Mouse (Mus musculus) heart, embryonic 14.5 days (tissue): Measurements from ENCODE around the gene Rab20. TPM values are rescaled to one million over a fixed set of nuclear protein-coding genes. Genes with fewer than 3 reads are reported as not detected.
A peak's percentile ranks its signal among the peaks of the same experiment; 100 is the strongest.

Source experiments
- ATAC-seq: fragments of 200-750 bp; cut with Nextera tagmentation; 2 replicates; pipeline ENCODE4 v1.8.0; 2017; ENCODE audit warnings: low read depth, moderate TSS enrichment; ENCODE audit not compliant: insufficient number of reproducible peaks, insufficient read depth, low FRiP score
- H3K27ac ChIP-seq, 2 experiments: fragments of 200-500 bp in 1 of 2; fragments of 300-500 bp in 1 of 2; sonication (generic) in 1 of 2; replicated peaks in 1 of 2; 2 replicates each; pipeline ENCODE4 v1.5.1; 2012 to 2014; ENCODE audit warnings: low read depth in 2 of 2, low read length in 2 of 2, control low read depth in 1 of 2, mild to moderate bottlenecking in 1 of 2, mixed read lengths in 1 of 2; ENCODE audit not compliant: control insufficient read depth in 1 of 2, insufficient read depth in 1 of 2
- H3K27me3 ChIP-seq: fragments of 300-500 bp; sonication (generic); 2 replicates; pipeline ENCODE4 v1.6.1; 2014; ENCODE audit warnings: mild to moderate bottlenecking, low read length, control low read depth; ENCODE audit not compliant: control insufficient read depth, insufficient read depth
- H3K36me3 ChIP-seq: fragments of 300-500 bp; sonication (generic); 2 replicates; pipeline ENCODE4 v1.6.1; 2014; ENCODE audit warnings: mild to moderate bottlenecking, control low read depth, low read length, mixed read lengths; ENCODE audit not compliant: control insufficient read depth, insufficient read depth
- H3K4me1 ChIP-seq, 2 experiments: fragments of 200-500 bp in 1 of 2; fragments of 300-500 bp in 1 of 2; sonication (generic) in 1 of 2; 2 replicates each; pipeline ENCODE4 v1.6.1; 2012 to 2014; ENCODE audit warnings: low read length in 2 of 2, control low read depth in 1 of 2, mixed read lengths in 1 of 2; ENCODE audit not compliant: control insufficient read depth in 2 of 2, insufficient read depth in 2 of 2
- H3K4me2 ChIP-seq: fragments of 300-500 bp; sonication (generic); 2 replicates; pipeline ENCODE4 v1.6.1; 2014; ENCODE audit warnings: mild to moderate bottlenecking, low read length
- H3K4me3 ChIP-seq, 2 experiments: fragments of 200-500 bp in 1 of 2; fragments of 300-500 bp in 1 of 2; sonication (generic) in 1 of 2; 2 replicates each; pipeline ENCODE4 v1.5.1; 2012 to 2014; ENCODE audit warnings: low read length in 2 of 2, mild to moderate bottlenecking in 2 of 2, control low read depth in 1 of 2, low read depth in 1 of 2, moderate library complexity in 1 of 2; ENCODE audit not compliant: control insufficient read depth in 1 of 2, insufficient read depth in 1 of 2
- H3K9ac ChIP-seq: fragments of 300-500 bp; sonication (generic); 2 replicates; pipeline ENCODE4 v1.6.1; 2014; ENCODE audit warnings: mild to moderate bottlenecking, low read length
- H3K9me3 ChIP-seq: fragments of 300-500 bp; sonication (generic); 2 replicates; pipeline ENCODE4 v1.6.1; 2016; ENCODE audit warnings: low read length, control low read depth; ENCODE audit not compliant: control insufficient read depth
- WGBS: fragments of 180-500 bp; shearing (Covaris S2); extraction: QIAGEN DNeasy Blood & Tissue Kit; methylation state at CpG from one replicate; pipeline ENCODE4 v1.1.7; 2014; 5-methylcytosine and 5-hydroxymethylcytosine counted together
- polyA plus RNA-seq: library from polyadenylated mRNA; unstranded; fragments of >200 nt; fragmentation: Nextera tagmentation; extraction: Ambion mirVana; gene quantifications from 2 replicates; pipeline ENCODE4 v1.2.1, GENCODE M21; 2014

Rab20 gene
- polyA plus RNA-seq, 1 experiment from 2014 or later = 39.7 TPM

DNA sequence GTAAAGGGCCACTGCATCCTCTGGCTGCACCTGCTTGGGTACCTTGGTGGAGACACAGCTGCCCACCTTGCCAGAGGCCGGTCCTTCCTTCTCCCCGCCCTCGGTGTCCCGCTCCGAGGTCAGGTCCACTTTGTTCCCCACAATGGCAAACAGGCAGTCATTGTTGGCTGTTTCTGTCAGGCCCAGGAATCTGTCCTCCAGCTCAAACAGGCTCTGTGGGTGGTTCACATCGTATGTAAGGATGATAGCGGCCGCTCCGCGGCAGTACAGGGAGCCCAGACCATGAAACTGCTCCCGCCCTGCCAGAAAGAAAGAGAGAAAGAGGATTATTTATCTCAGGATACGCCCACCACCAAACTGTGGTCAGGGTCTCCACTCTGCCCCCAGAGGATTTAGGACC, 24.3 kb downstream of the Rab20 start:
- Histone ChIP-seq H3K9me3 (no peaks in the 10 kb centered on the region), H3K27ac (no peak overlapping the region), H3K4me1 (peaks cover 20 to 42% of the 10 kb centered on the region in 2 experiments), H3K4me2 (no peak overlapping the region), H3K4me3 (no peak overlapping the region), H3K9ac (no peak overlapping the region), H3K36me3 (peaks cover 22% of the 10 kb centered on the region), H3K27me3 (no peaks in the 10 kb centered on the region)
- ATAC-seq = no peak
- 72% methylated on average over 12 of the region's 12 CpGs for WGBS

DNA sequence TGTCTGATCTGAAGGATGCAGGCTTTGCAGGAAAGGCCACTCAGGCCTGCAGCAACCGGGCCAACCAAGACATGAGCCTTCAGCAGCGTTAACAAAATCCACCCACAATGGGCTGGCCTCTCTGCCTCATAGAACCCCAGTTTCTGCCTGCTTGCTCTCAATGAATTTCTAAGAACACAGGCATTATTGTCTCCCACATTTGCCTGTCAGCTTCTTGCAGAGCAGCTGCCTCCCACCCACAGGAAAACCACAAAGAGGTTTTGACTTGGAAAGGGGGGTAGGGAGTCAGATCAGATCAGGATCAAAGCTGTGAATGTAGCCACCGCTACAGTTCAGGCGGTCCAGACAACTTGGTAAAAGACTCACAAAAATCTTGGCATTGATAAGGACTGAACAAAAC, 25.5 kb downstream of the Rab20 start:
- H3K27ac ChIP-seq = no peak overlapping the region
- WGBS = 64% methylated on average over 4 of the region's 4 CpGs

DNA sequence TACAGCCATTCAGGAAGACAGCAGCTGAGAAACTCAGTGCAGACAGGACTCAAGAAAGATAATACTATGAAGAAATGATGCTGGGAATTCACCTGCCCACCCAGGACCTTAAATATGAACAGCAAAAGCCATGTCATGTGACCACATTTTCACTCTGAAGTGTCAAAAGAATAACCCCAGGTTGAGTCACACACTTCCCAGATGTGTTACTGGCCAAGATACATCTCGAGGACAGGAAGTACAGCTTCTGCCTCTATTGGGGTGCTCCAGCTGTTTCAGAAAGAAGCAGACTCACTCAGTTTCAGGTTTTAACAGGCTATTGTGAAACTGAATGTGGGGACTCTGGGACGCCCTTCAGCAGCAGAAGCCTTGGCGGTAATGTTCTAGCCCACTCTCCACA, 26.0 kb downstream of the Rab20 start:
- Histone ChIP-seq H3K9ac (no peak overlapping the region), H3K27ac (no peak overlapping the region), H3K36me3 (peaks cover 38% of the 10 kb centered on the region), H3K4me1 (peaks cover 7 to 26% of the 10 kb centered on the region in 2 experiments), H3K4me3 (no peak overlapping the region), H3K9me3 (no peaks in the 10 kb centered on the region), H3K4me2 (no peak overlapping the region), H3K27me3 (no peaks in the 10 kb centered on the region)
- no peak for ATAC-seq
- WGBS = 74% methylated on average over 3 of the region's 3 CpGs

More for the DNA sequence above, 25.5 kb downstream of the Rab20 start:
- Histone ChIP-seq H3K9ac (no peak overlapping the region), H3K9me3 (no peaks in the 10 kb centered on the region), H3K4me1 (peaks cover 11 to 31% of the 10 kb centered on the region in 2 experiments), H3K36me3 (peaks cover 34% of the 10 kb centered on the region), H3K4me3 (no peak overlapping the region), H3K27me3 (no peaks in the 10 kb centered on the region), H3K4me2 (no peak overlapping the region)
- no peak for ATAC-seq

DNA sequence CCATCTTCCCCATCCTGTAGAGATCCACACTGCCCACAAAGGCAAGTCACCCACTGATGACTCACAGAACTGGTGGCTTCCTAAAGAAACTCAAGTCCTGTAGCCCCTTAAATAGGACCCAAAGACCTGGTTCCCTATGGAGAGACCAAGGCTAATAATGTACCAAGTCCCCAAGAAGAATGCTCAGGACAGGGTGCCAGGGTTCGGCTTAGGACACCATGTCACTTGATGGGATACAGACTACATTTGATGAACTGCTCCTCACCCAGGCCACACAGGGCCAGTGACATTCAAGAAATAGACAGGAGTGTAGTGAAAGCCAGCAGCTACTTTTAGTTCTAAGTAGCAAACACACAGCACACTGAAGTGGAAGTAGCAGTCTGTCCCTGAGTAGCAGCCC, 26.4 kb downstream of the Rab20 start:
- no peaks in the 10 kb centered on the region for H3K27me3 ChIP-seq
- no peak overlapping the region for H3K4me3 ChIP-seq
- H3K27ac ChIP-seq = no peak overlapping the region
- H3K36me3 ChIP-seq = peaks cover 42% of the 10 kb centered on the region
- no peak overlapping the region for H3K4me2 ChIP-seq
- no peak for ATAC-seq
- H3K9ac ChIP-seq = no peak overlapping the region
- WGBS = 86% methylated on average over 1 of the region's 1 CpGs
- no peaks in the 10 kb centered on the region for H3K9me3 ChIP-seq
- H3K4me1 ChIP-seq = peaks cover 7 to 22% of the 10 kb centered on the region in 2 experiments

DNA sequence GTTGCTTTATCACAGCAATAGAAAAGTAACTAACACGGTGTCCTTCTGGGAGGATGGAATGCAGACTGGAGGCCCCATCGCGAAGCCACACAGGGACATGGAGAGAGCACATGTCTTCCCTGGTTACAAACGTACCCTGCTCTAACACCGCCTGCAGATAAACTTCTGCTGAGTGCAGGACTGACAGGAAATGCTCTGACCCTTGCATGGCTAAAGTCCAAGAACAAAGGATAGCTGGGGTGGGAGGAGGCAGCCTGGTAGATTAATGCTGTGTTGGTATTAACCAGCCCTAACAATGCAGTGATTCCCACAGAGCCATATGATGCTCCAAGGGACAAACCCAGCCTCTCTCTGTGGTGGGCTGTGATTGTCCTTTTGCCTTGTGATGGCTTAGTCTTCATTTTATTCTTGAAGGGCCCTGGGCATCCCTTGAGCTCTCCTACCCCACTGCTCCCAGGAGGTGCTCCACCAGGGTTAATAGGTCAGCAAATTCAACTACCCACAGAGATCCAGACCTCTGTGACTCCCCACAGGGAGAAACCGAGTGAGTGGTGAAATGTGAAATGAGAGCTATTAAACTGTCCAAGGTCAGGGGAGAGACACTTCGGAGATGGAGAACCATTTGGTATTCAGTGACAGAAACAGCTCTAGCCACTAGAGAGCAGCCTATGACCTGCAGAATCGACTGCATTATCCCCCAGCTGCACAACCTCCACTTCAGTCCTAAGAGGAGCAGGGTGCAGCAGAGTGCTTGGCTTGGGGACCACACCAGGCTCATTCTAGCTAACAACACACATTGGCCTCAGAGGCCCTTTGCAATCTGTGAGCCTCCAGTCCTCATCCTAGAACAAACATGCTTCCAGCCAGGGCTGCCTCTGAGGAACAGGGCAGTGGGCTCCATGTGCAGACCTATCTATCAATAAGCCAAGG, 28.1 kb downstream of the Rab20 start:
- Histone ChIP-seq H3K9ac (no peak overlapping the region), H3K27ac (peak overlapping the region in 1 of 2 experiments; percentile 43; a peak in 2 of 4 replicates), H3K4me3 (no peak overlapping the region), H3K36me3 (peaks cover 58% of the 10 kb centered on the region), H3K4me1 (peaks cover 7 to 18% of the 10 kb centered on the region in 2 experiments), H3K9me3 (no peaks in the 10 kb centered on the region), H3K27me3 (no peaks in the 10 kb centered on the region), H3K4me2 (no peak overlapping the region)
- ATAC-seq = peak; percentile 59
- WGBS = 5% methylated on average over 8 of the region's 8 CpGs

DNA sequence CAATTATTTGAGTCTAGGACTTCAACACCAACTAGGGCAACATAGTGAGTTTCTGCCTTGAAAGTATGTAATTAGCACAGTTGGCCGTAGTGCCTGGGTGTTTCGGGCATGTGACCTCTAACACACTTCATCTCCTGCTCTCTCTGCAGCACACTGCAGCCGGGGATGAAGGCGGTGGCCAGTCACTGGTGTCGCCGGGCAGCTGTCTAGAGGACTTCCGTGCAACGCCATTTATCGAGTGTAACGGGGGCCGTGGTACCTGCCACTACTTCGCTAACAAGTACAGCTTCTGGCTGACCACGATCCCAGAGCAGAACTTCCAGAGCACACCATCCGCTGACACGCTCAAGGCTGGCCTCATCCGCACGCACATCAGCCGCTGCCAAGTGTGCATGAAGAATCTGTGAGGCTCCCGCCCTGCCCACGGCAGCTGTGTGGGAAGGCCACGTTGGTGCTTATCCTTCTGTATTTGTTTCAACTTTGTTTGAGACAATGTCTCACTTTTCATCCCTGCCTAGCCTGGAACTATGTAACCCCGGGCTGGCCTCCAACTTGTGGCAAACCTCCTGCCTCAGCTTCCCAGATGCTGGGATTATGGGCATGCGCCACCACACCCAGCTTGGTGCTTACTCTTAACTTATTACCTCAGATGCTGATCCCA, 30.5 kb downstream of the Rab20 start:
- H3K27me3 ChIP-seq = no peaks in the 10 kb centered on the region
- H3K9ac ChIP-seq = no peak overlapping the region
- no peak for ATAC-seq
- H3K9me3 ChIP-seq = no peaks in the 10 kb centered on the region
- H3K4me2 ChIP-seq = no peak overlapping the region
- no peak overlapping the region for H3K27ac ChIP-seq
- WGBS = 89% methylated on average over 23 of the region's 23 CpGs
- H3K4me1 ChIP-seq = peaks cover 7 to 18% of the 10 kb centered on the region in 2 experiments
- H3K4me3 ChIP-seq = no peak overlapping the region
- peaks cover 70% of the 10 kb centered on the region for H3K36me3 ChIP-seq

DNA sequence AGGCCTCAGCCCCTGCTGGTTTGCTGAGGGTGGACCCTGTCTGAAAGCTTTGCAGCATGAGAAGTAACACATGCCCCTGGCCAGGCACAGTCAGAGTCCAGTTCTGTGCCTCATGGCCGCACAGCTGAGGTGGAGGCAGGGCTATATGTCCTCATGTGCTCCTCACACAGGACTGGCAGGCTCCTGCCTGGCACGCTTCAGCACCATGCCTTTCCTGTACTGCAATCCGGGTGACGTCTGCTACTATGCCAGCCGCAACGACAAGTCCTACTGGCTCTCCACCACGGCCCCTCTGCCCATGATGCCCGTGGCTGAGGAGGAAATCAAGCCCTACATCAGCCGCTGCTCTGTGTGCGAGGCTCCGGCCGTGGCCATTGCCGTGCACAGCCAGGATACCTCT, 32.7 kb downstream of the Rab20 start:
- no peak overlapping the region for H3K4me3 ChIP-seq
- H3K27ac ChIP-seq = no peak overlapping the region
- H3K36me3 ChIP-seq = peaks cover 83% of the 10 kb centered on the region
- no peaks in the 10 kb centered on the region for H3K27me3 ChIP-seq
- no peak overlapping the region for H3K9ac ChIP-seq
- H3K4me2 ChIP-seq = no peak overlapping the region
- H3K4me1 ChIP-seq = peaks cover 3 to 13% of the 10 kb centered on the region in 2 experiments
- ATAC-seq = no peak
- H3K9me3 ChIP-seq = no peaks in the 10 kb centered on the region
- 97% methylated on average over 13 of the region's 13 CpGs for WGBS
